Mouse (Mus musculus) intestine, embryonic 16.5 days (tissue): ENCODE data around the gene a. TPM values are rescaled to one million over a fixed set of nuclear protein-coding genes. Genes with fewer than 3 reads are reported as not detected.
A peak's percentile ranks its signal among the peaks of the same experiment; 100 is the strongest.

Experiments
- ATAC-seq: fragments of 200-750 bp; cut with Nextera tagmentation; 2 replicates; pipeline ENCODE4 v1.8.0; 2017; ENCODE audit warnings: moderate TSS enrichment, moderate library complexity
- H3K27ac ChIP-seq: fragments of 300-500 bp; sonication (generic); 2 replicates; pipeline ENCODE4 v1.5.1; 2014; ENCODE audit warnings: mild to moderate bottlenecking, low read length
- H3K27me3 ChIP-seq: fragments of 300-500 bp; sonication (generic); replicated peaks from 2 replicates; pipeline ENCODE4 v1.6.1; 2014; ENCODE audit warnings: low read length, control low read depth, mixed read lengths; ENCODE audit not compliant: control insufficient read depth, insufficient read depth
- H3K36me3 ChIP-seq: fragments of 300-500 bp; sonication (generic); 2 replicates; pipeline ENCODE4 v1.6.1; 2014; ENCODE audit warnings: low read length, control low read depth; ENCODE audit not compliant: control insufficient read depth, insufficient read depth
- H3K4me1 ChIP-seq: fragments of 300-500 bp; sonication (generic); 2 replicates; pipeline ENCODE4 v1.6.1; 2014; ENCODE audit warnings: low read length, control low read depth, mixed read lengths; ENCODE audit not compliant: control insufficient read depth, insufficient read depth
- H3K4me2 ChIP-seq: fragments of 300-500 bp; sonication (generic); 2 replicates; pipeline ENCODE4 v1.6.1; 2014; ENCODE audit warnings: low read depth, low read length, control low read depth
- H3K4me3 ChIP-seq: fragments of 300-500 bp; sonication (generic); 2 replicates; pipeline ENCODE4 v1.5.1; 2014; ENCODE audit warnings: mild to moderate bottlenecking, low read length
- H3K9ac ChIP-seq: fragments of 300-500 bp; sonication (generic); 2 replicates; pipeline ENCODE4 v1.6.1; 2014; ENCODE audit warnings: low read depth, low read length
- H3K9me3 ChIP-seq: fragments of 300-500 bp; sonication (generic); 2 replicates; pipeline ENCODE4 v1.6.1; 2016; ENCODE audit warnings: low read length, control low read depth; ENCODE audit not compliant: control insufficient read depth
- WGBS: fragments of 180-500 bp; shearing (Covaris S2); extraction: QIAGEN DNeasy Blood & Tissue Kit; methylation state at CpG from one replicate; pipeline ENCODE4 v1.1.7; 2014; 5-methylcytosine and 5-hydroxymethylcytosine counted together
- polyA plus RNA-seq: library from polyadenylated mRNA; unstranded; fragments of >200 nt; fragmentation: Nextera tagmentation; extraction: Ambion mirVana; gene quantifications from 2 replicates; pipeline ENCODE4 v1.2.1, GENCODE M21; 2015

Gene a
- polyA plus RNA-seq, 1 experiment from 2014 or later: not detected

DNA sequence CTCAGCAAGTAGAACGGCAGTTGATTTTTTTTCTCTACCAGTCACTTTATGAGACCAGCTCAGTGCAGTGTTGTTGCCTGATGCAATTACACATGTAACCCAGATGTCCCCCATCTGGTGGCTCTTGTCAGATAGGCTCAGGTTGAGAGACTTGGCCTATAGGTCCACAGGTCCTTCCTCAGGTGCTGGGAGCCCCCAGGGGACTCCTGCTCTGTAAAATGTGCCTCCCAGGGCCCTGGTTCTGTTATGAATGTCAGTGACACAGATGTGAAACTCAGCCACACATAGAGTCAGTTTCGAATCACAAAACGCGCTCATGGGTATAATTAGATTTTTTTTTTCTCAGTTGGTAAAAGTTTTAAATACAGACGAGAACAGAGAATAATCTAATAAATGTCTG, 33.5 kb upstream of the a start:
- no peaks in the 10 kb centered on the region for H3K36me3 ChIP-seq
- WGBS: 88% methylated on average over 5 of the region's 5 CpGs
- no peaks in the 10 kb centered on the region for H3K27me3 ChIP-seq
- no peak overlapping the region for H3K27ac ChIP-seq
- no peak overlapping the region for H3K4me3 ChIP-seq
- no peaks in the 10 kb centered on the region for H3K4me1 ChIP-seq
- H3K9ac ChIP-seq: no peak overlapping the region
- H3K4me2 ChIP-seq: no peak overlapping the region
- ATAC-seq: no peak
- no peaks in the 10 kb centered on the region for H3K9me3 ChIP-seq

DNA sequence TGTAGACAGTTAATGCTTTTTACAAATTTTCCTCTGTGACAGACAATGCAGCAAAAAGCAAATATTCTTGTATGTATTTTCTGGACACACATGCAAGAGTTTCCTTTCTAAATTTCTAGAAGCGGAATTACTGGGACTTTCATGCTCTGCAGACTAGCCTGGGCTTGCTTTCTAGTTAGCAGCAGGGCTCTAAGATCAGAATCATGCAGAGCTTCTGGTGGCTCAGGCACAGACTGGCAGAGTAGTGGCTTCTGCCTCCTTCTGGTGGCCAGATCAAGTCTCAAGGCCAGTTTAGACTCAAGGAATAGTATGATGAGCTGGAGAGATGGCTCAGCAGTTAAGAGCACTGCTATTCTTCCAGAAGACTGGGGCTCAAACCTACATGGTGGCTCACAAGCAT, 32.7 kb upstream of the a start:
- no peaks in the 10 kb centered on the region for H3K36me3 ChIP-seq
- H3K9ac ChIP-seq: no peak overlapping the region
- no peak overlapping the region for H3K4me3 ChIP-seq
- no peaks in the 10 kb centered on the region; the same call in 1 of the 2 replicates for H3K4me1 ChIP-seq
- no peaks in the 10 kb centered on the region for H3K9me3 ChIP-seq
- H3K27ac ChIP-seq: no peak overlapping the region
- H3K27me3 ChIP-seq: no peaks in the 10 kb centered on the region
- 75% methylated on average over 1 of the region's 1 CpGs for WGBS
- no peak for ATAC-seq
- H3K4me2 ChIP-seq: no peak overlapping the region

GRCm38 (mm10) chr2:154763226-154763625, 28.0 kb upstream of the a start:
- H3K9ac ChIP-seq: no peak overlapping the region
- H3K27ac ChIP-seq: no peak overlapping the region
- no peak overlapping the region for H3K4me3 ChIP-seq
- WGBS: 69% methylated on average over 3 of the region's 3 CpGs
- no peak for ATAC-seq
- H3K27me3 ChIP-seq: no peaks in the 10 kb centered on the region
- peaks cover 10% of the 10 kb centered on the region for H3K4me1 ChIP-seq
- no peak overlapping the region for H3K4me2 ChIP-seq
- no peaks in the 10 kb centered on the region for H3K9me3 ChIP-seq
- H3K36me3 ChIP-seq: no peaks in the 10 kb centered on the region

GRCm38 (mm10) chr2:154764828-154765497, 26.2 kb upstream of the a start:
- Histone ChIP-seq H3K36me3 (no peaks in the 10 kb centered on the region), H3K9ac (no peak overlapping the region), H3K4me1 (peaks cover 10% of the 10 kb centered on the region), H3K27me3 (no peaks in the 10 kb centered on the region), H3K27ac (no peak overlapping the region), H3K4me2 (no peak overlapping the region), H3K4me3 (no peak overlapping the region), H3K9me3 (no peaks in the 10 kb centered on the region)
- peak; percentile 65; the same call in 1 of the 2 replicates for ATAC-seq
- WGBS: 78% methylated on average over 9 of the region's 9 CpGs

DNA sequence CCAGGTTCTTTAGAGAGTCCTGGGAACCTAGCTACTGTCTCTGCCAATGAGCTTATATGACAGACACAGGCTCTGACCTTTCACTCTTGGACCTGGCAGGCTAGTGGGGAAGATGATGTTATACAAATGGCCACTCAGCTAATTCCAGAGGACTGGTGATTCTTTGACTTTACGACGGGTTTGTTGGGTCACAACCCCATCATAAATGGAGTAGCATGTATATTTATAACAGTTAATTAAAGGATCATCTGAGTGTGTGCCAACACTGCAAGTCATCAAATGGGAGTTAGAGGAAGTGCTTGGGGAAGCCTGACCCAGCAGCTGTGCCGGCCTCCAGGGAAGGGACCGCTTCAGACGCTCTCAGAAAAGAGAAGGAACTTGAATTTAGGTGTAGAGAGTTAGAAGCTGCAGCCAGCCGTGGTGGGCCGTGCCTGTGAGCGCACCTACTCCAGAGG, 25.6 kb upstream of the a start:
- Histone ChIP-seq H3K27me3 (no peaks in the 10 kb centered on the region), H3K9ac (no peak overlapping the region), H3K4me2 (no peak overlapping the region), H3K36me3 (no peaks in the 10 kb centered on the region), H3K9me3 (no peaks in the 10 kb centered on the region), H3K4me3 (no peak overlapping the region), H3K4me1 (peaks cover 10% of the 10 kb centered on the region), H3K27ac (no peak overlapping the region)
- 0 out of 2 replicates have a peak, but pooled peaks have one; percentile 28 for ATAC-seq
- 42% methylated on average over 8 of the region's 8 CpGs for WGBS

- no peak overlapping the region for H3K27ac ChIP-seq
- no peaks in the 10 kb centered on the region for H3K36me3 ChIP-seq
Observed at GRCm38 (mm10) chr2:154767051-154767450, 24.2 kb upstream of the a start.

DNA sequence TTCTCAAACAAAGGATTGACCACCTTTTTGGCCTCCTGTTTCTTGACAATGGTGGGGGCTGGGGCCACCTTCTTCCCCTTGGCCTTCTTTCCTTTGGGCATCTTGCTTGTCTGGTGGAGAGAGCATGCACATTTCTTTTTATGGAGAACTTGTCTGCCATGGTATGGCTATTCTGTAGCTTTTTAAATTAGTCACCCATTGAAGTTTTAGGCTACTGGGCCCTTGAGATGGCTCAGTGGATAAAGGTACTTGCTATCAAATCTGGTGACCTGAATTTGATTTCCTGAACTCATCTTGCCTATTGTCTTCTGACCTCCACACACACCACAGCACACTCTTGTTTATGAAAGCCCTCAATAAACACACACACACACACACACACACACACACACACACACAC, 21.3 kb upstream of the a start, which contains the start of gene Gm14214:
Gene Gm14214, minus strand, starts transcription at position 101 of the 400 bp plus-strand sequence.
- no peak within 1 kb of the TSS for H3K4me3 ChIP-seq
- H3K4me2 ChIP-seq: no peak within 1 kb of the TSS
- no peaks in the 10 kb centered on the region for H3K27me3 ChIP-seq
- no peak for ATAC-seq
- no peaks in the 10 kb centered on the region for H3K9me3 ChIP-seq
- no peak within 1 kb of the TSS for H3K27ac ChIP-seq
- no peak within 1 kb of the TSS for H3K9ac ChIP-seq
- H3K36me3 ChIP-seq: no peaks in the 10 kb centered on the region
- peaks cover 7% of the 10 kb centered on the region for H3K4me1 ChIP-seq

More at GRCm38 (mm10) chr2:154767051-154767450, 24.2 kb upstream of the a start:
- no peak overlapping the region for H3K4me2 ChIP-seq
- WGBS: 90% methylated on average over 6 of the region's 6 CpGs
- no peak overlapping the region for H3K9ac ChIP-seq
- no peak for ATAC-seq
- peaks cover 10% of the 10 kb centered on the region for H3K4me1 ChIP-seq
- no peak overlapping the region for H3K4me3 ChIP-seq
- H3K9me3 ChIP-seq: no peaks in the 10 kb centered on the region
- no peaks in the 10 kb centered on the region for H3K27me3 ChIP-seq

GRCm38 (mm10) chr2:154771604-154772003, 19.6 kb upstream of the a start:
- no peak overlapping the region for H3K4me2 ChIP-seq
- no peak overlapping the region for H3K27ac ChIP-seq
- no peaks in the 10 kb centered on the region for H3K9me3 ChIP-seq
- no peak overlapping the region for H3K9ac ChIP-seq
- no peaks in the 10 kb centered on the region for H3K4me1 ChIP-seq
- no peak overlapping the region for H3K4me3 ChIP-seq
- no peak for ATAC-seq
- H3K36me3 ChIP-seq: no peaks in the 10 kb centered on the region
- WGBS: 74% methylated on average over 8 of the region's 8 CpGs
- H3K27me3 ChIP-seq: no peaks in the 10 kb centered on the region

- no peak overlapping the region for H3K9ac ChIP-seq
- H3K4me1 ChIP-seq: no peaks in the 10 kb centered on the region
- H3K9me3 ChIP-seq: no peaks in the 10 kb centered on the region
- no peak overlapping the region for H3K4me2 ChIP-seq
- no peaks in the 10 kb centered on the region for H3K27me3 ChIP-seq
- 86% methylated on average over 1 of the region's 1 CpGs for WGBS
- ATAC-seq: no peak
- no peak overlapping the region for H3K27ac ChIP-seq
- H3K36me3 ChIP-seq: no peaks in the 10 kb centered on the region
- H3K4me3 ChIP-seq: no peak overlapping the region
Observed at GRCm38 (mm10) chr2:154774032-154774431, 17.2 kb upstream of the a start.

- 73% methylated on average over 7 of the region's 7 CpGs for WGBS
- no peak for ATAC-seq
Observed at GRCm38 (mm10) chr2:154776496-154776895, 14.7 kb upstream of the a start.

More at GRCm38 (mm10) chr2:154776496-154776895, 14.7 kb upstream of the a start:
- no peak overlapping the region for H3K9ac ChIP-seq
- H3K4me1 ChIP-seq: no peaks in the 10 kb centered on the region
- no peaks in the 10 kb centered on the region for H3K9me3 ChIP-seq
- no peaks in the 10 kb centered on the region for H3K36me3 ChIP-seq
- no peak overlapping the region for H3K4me2 ChIP-seq
- no peaks in the 10 kb centered on the region for H3K27me3 ChIP-seq
- no peak overlapping the region for H3K27ac ChIP-seq
- H3K4me3 ChIP-seq: no peak overlapping the region
